Mouse (Mus musculus) spleen, adult 2 months (tissue): ENCODE data around the gene Alg14. TPM values are rescaled to one million over a fixed set of nuclear protein-coding genes. Genes with fewer than 3 reads are reported as not detected.

Source experiments
- DNase-seq, 2 experiments: peaks; one replicate each; pipeline versions ENCODE4 v3.0.0 to v3.0.0-alpha.2; 2012 to 2021; ENCODE audit warnings: low spot score in 2 of 2, low read depth in 1 of 2
- H3K27ac ChIP-seq: fragments of 200-500 bp; 2 replicates; pipeline ENCODE4 v1.5.1; 2012; ENCODE audit warnings: low read length, inconsistent platforms; ENCODE audit not compliant: insufficient read depth
- H3K27me3 ChIP-seq: fragments of 200-500 bp; 2 replicates; pipeline ENCODE4 v1.6.1; 2012; ENCODE audit warnings: mild to moderate bottlenecking, moderate library complexity, low read length, inconsistent platforms; ENCODE audit not compliant: control insufficient read depth, insufficient read depth
- H3K36me3 ChIP-seq: fragments of 200-500 bp; 2 replicates; pipeline ENCODE4 v1.6.1; 2012; ENCODE audit warnings: mild to moderate bottlenecking, low read length, inconsistent platforms; ENCODE audit not compliant: control insufficient read depth, insufficient read depth
- H3K4me1 ChIP-seq: fragments of 200-500 bp; 2 replicates; pipeline ENCODE4 v1.6.1; 2011; ENCODE audit warnings: inconsistent platforms; ENCODE audit not compliant: control insufficient read depth, insufficient read depth, insufficient read length
- H3K4me3 ChIP-seq: fragments of 200-500 bp; 2 replicates; pipeline ENCODE4 v1.5.1; 2011; ENCODE audit warnings: mild to moderate bottlenecking, inconsistent platforms; ENCODE audit not compliant: insufficient read depth, insufficient read length; ENCODE audit errors: extremely low read depth
- CTCF ChIP-seq: fragments of 200-500 bp; IDR thresholded peaks from 2 replicates; pipeline ENCODE4 v1.5.1; 2011; ENCODE audit warnings: mild to moderate bottlenecking, inconsistent platforms; ENCODE audit not compliant: insufficient read depth, insufficient read length, insufficient replicate concordance; ENCODE audit errors: extremely low read depth
- POLR2A ChIP-seq: fragments of 200-500 bp; IDR thresholded peaks from 2 replicates; pipeline ENCODE4 v1.6.1; 2011; ENCODE audit warnings: low read depth, low read length, inconsistent platforms
- WGBS: fragments of 180-500 bp; shearing (Covaris S2); methylation state at CpG from one replicate; pipeline ENCODE4 v1.1.7; 2018; 5-methylcytosine and 5-hydroxymethylcytosine counted together
- polyA plus RNA-seq: library from polyadenylated mRNA; depleted of rRNA; stranded (reverse); fragments of >200 nt; gene quantifications from 2 replicates; pipeline ENCODE4 v1.2.3, GENCODE M21; 2012

Alg14 gene
- polyA plus RNA-seq, 1 experiment = 4.3 TPM

GRCm38 (mm10) chr3:121256131-121256530, 35.4 kb upstream of the Alg14 start:
- H3K4me1 ChIP-seq = no peaks in the 10 kb centered on the region
- no peak for DNase-seq
- no peaks in the 10 kb centered on the region for H3K36me3 ChIP-seq
- H3K27me3 ChIP-seq = no peaks in the 10 kb centered on the region
- no peak for TF ChIP-seq POLR2A
- no peak for TF ChIP-seq CTCF
- H3K27ac ChIP-seq = no peak overlapping the region
- WGBS = 93% methylated on average over 8 of the region's 8 CpGs
- H3K4me3 ChIP-seq = no peak overlapping the region

- H3K36me3 ChIP-seq = no peaks in the 10 kb centered on the region
- no peak for DNase-seq
- no peak overlapping the region for H3K4me3 ChIP-seq
- no peak overlapping the region for H3K27ac ChIP-seq
- peaks cover 6% of the 10 kb centered on the region for H3K27me3 ChIP-seq
- 92% methylated on average over 10 of the region's 10 CpGs for WGBS
- TF ChIP-seq POLR2A (no peak), CTCF (no peak)
- peaks cover 3% of the 10 kb centered on the region; the same call in 1 of the 2 replicates for H3K4me1 ChIP-seq
Measured at GRCm38 (mm10) chr3:121257418-121257817, 34.2 kb upstream of the Alg14 start.

- Histone ChIP-seq H3K27me3 (peaks cover 15% of the 10 kb centered on the region), H3K36me3 (no peaks in the 10 kb centered on the region), H3K4me1 (peaks cover 7% of the 10 kb centered on the region), H3K4me3 (no peak overlapping the region), H3K27ac (no peak overlapping the region)
- no peak for TF ChIP-seq CTCF
- no peak for TF ChIP-seq POLR2A
- 34% methylated on average over 20 of the region's 20 CpGs for WGBS
- no peak for DNase-seq
Measured at GRCm38 (mm10) chr3:121258521-121259478, 32.8 kb upstream of the Alg14 start.

GRCm38 (mm10) chr3:121260041-121260440, 31.5 kb upstream of the Alg14 start:
- H3K27me3 ChIP-seq = peaks cover 15% of the 10 kb centered on the region
- no peak overlapping the region for H3K27ac ChIP-seq
- TF ChIP-seq CTCF (no peak), POLR2A (no peak)
- H3K4me1 ChIP-seq = peaks cover 7% of the 10 kb centered on the region
- no peak for DNase-seq
- H3K36me3 ChIP-seq = no peaks in the 10 kb centered on the region
- no peak overlapping the region for H3K4me3 ChIP-seq
- WGBS = 92% methylated on average over 7 of the region's 7 CpGs

GRCm38 (mm10) chr3:121260831-121261230, 30.7 kb upstream of the Alg14 start:
- 88% methylated on average over 1 of the region's 1 CpGs for WGBS
- Histone ChIP-seq H3K27me3 (peaks cover 15% of the 10 kb centered on the region), H3K36me3 (no peaks in the 10 kb centered on the region), H3K27ac (no peak overlapping the region), H3K4me3 (no peak overlapping the region), H3K4me1 (peaks cover 7% of the 10 kb centered on the region)
- TF ChIP-seq POLR2A (no peak), CTCF (no peak)
- DNase-seq = no peak

- DNase-seq = no peak
- H3K27ac ChIP-seq = no peak overlapping the region
- peaks cover 15% of the 10 kb centered on the region for H3K27me3 ChIP-seq
- no peaks in the 10 kb centered on the region for H3K36me3 ChIP-seq
- no peak overlapping the region; the same call in 1 of the 2 replicates for H3K4me3 ChIP-seq
- WGBS = 82% methylated on average over 7 of the region's 7 CpGs
- TF ChIP-seq CTCF (no peak), POLR2A (no peak)
- H3K4me1 ChIP-seq = peaks cover 7% of the 10 kb centered on the region
Measured at GRCm38 (mm10) chr3:121261251-121261650, 30.3 kb upstream of the Alg14 start.
